Mouse (Mus musculus): ENCODE data around the gene T. TPM values are rescaled to one million over a fixed set of nuclear protein-coding genes. Genes with fewer than 3 reads are reported as not detected.

The T gene
- polyA plus RNA-seq, 1 experiment from 2014 or later: 0.17 TPM

GRCm38 (mm10) chr17:8455601-8456000, 21.4 kb downstream of the T start:
- no peak overlapping the region for H3K4me3 ChIP-seq (ENCODE audit: low read length)
- H3K36me3 ChIP-seq (ENCODE audit: control insufficient read depth, insufficient read depth, low read length): no peaks in the 10 kb centered on the region
- H3K9me3 ChIP-seq (ENCODE audit: control insufficient read depth, low read length): no peaks in the 10 kb centered on the region
- no peak for ATAC-seq
- 65% methylated on average over 7 of the region's 7 CpGs for WGBS
- H3K9ac ChIP-seq (ENCODE audit: low read depth, low read length): no peak overlapping the region
- no peak overlapping the region for H3K27ac ChIP-seq (ENCODE audit: low read length)
- no peaks in the 10 kb centered on the region for H3K4me1 ChIP-seq (ENCODE audit: control insufficient read depth, insufficient read depth, low read length)
- H3K4me2 ChIP-seq (ENCODE audit: low read depth, low read length): no peak overlapping the region
- 0 out of 2 replicates have a peak, but pooled peaks cover 4% of the 10 kb centered on the region for H3K27me3 ChIP-seq (replicated peaks; ENCODE audit: control insufficient read depth, insufficient read depth, low read length)

DNA sequence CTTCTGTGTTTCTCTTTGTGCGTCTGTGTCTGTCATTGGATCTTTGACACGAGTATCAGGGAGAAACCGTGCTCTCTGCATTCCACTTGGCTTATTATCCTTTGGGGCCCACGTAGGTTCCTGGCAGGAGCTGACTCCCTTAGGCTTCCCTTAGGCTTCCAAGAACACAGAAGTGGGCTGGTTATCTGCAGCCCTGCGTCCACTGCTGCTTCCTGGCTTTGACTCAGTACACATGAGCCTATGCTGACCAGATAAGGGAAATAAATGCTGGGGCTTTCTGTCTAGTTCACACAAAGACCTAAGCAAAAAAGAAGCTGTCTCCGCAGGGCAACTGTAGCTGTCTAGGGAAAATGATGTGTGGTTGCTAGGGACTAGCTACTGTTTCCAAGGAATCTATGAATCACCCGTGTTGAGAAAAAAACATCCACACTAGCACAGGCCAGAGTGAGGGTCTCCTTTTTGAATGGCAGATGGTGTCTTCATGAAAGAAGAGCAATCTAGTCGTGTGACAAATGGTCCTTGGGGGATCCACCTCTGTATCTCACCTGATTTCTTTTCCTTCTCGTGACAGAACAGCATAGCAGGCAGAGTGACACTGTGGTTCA, 22.7 kb downstream of the T start:
- Histone ChIP-seq H3K4me1 (ENCODE audit: control insufficient read depth, insufficient read depth, low read length) (no peaks in the 10 kb centered on the region), H3K27me3 (replicated peaks; ENCODE audit: control insufficient read depth, insufficient read depth, low read length) (0 out of 2 replicates have a peak, but pooled peaks cover 4% of the 10 kb centered on the region), H3K4me3 (ENCODE audit: low read length) (no peak overlapping the region), H3K27ac (ENCODE audit: low read length) (no peak overlapping the region), H3K9ac (ENCODE audit: low read depth, low read length) (no peak overlapping the region), H3K9me3 (ENCODE audit: control insufficient read depth, low read length) (no peaks in the 10 kb centered on the region), H3K4me2 (ENCODE audit: low read depth, low read length) (no peak overlapping the region), H3K36me3 (ENCODE audit: control insufficient read depth, insufficient read depth, low read length) (no peaks in the 10 kb centered on the region)
- ATAC-seq: no peak
- 44% methylated on average over 9 of the region's 9 CpGs for WGBS

- Histone ChIP-seq H3K4me3 (ENCODE audit: low read length) (no peak overlapping the region), H3K4me2 (ENCODE audit: low read depth, low read length) (no peak overlapping the region), H3K4me1 (ENCODE audit: control insufficient read depth, insufficient read depth, low read length) (no peaks in the 10 kb centered on the region), H3K9me3 (ENCODE audit: control insufficient read depth, low read length) (no peaks in the 10 kb centered on the region), H3K9ac (ENCODE audit: low read depth, low read length) (no peak overlapping the region), H3K36me3 (ENCODE audit: control insufficient read depth, insufficient read depth, low read length) (no peaks in the 10 kb centered on the region), H3K27ac (ENCODE audit: low read length) (no peak overlapping the region), H3K27me3 (replicated peaks; ENCODE audit: control insufficient read depth, insufficient read depth, low read length) (no peaks in the 10 kb centered on the region)
- WGBS: 7% methylated on average over 4 of the region's 4 CpGs
- ATAC-seq: no peak
Measured at GRCm38 (mm10) chr17:8461568-8461967, 27.3 kb downstream of the T start.

GRCm38 (mm10) chr17:8463482-8464128, 29.4 kb downstream of the T start:
- no peaks in the 10 kb centered on the region for H3K9me3 ChIP-seq (ENCODE audit: control insufficient read depth, low read length)
- no peaks in the 10 kb centered on the region for H3K4me1 ChIP-seq (ENCODE audit: control insufficient read depth, insufficient read depth, low read length)
- H3K4me2 ChIP-seq (ENCODE audit: low read depth, low read length): no peak overlapping the region
- H3K36me3 ChIP-seq (ENCODE audit: control insufficient read depth, insufficient read depth, low read length): no peaks in the 10 kb centered on the region
- H3K27ac ChIP-seq (ENCODE audit: low read length): no peak overlapping the region
- H3K9ac ChIP-seq (ENCODE audit: low read depth, low read length): no peak overlapping the region
- H3K4me3 ChIP-seq (ENCODE audit: low read length): no peak overlapping the region
- 0 out of 2 replicates have a peak, but pooled peaks have one; percentile 33 for ATAC-seq
- 21% methylated on average over 9 of the region's 9 CpGs for WGBS
- H3K27me3 ChIP-seq (replicated peaks; ENCODE audit: control insufficient read depth, insufficient read depth, low read length): no peaks in the 10 kb centered on the region; the same call in 1 of the 2 replicates

- 88% methylated on average over 3 of the region's 3 CpGs for WGBS
- Histone ChIP-seq H3K36me3 (ENCODE audit: control insufficient read depth, insufficient read depth, low read length) (no peaks in the 10 kb centered on the region), H3K27me3 (replicated peaks; ENCODE audit: control insufficient read depth, insufficient read depth, low read length) (peaks cover 4% of the 10 kb centered on the region), H3K4me2 (ENCODE audit: low read depth, low read length) (no peak overlapping the region), H3K4me3 (ENCODE audit: low read length) (no peak overlapping the region), H3K4me1 (ENCODE audit: control insufficient read depth, insufficient read depth, low read length) (no peaks in the 10 kb centered on the region), H3K9me3 (ENCODE audit: control insufficient read depth, low read length) (no peaks in the 10 kb centered on the region), H3K9ac (ENCODE audit: low read depth, low read length) (no peak overlapping the region), H3K27ac (ENCODE audit: low read length) (no peak overlapping the region)
- ATAC-seq: no peak
Measured at GRCm38 (mm10) chr17:8467771-8468170, 33.5 kb downstream of the T start.

DNA sequence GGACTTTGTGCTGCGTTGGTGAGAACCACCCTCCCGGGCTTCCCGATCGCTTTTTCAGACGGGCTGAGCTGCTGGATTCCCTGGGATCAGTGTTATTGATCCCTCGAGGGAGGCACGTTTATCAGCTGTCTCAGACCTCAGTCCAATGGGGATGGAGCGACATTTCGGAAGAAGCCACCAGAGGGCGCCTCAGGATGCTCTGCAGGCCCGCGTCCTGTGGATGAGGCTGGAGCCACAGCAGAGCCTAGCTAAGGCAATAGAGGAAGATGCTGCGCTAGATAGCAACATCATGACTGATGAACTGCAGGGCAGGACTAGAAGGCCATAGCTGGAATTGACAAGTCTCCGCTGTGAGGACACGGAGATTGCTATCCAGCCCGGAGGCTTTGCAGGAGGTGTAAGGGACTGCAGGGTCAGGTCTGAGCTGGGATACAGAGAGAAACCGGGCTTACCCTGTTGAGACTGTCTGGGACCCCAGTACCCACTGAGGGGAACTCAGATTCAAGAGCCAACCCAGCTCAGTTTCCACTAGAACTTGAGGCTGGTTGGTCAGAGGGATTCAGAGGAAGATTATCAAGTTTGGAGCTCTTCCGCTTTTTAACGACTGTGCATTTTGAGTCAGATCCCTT, 34.6 kb downstream of the T start:
- H3K27me3 ChIP-seq (replicated peaks; ENCODE audit: control insufficient read depth, insufficient read depth, low read length): peaks cover 4% of the 10 kb centered on the region
- WGBS: 15% methylated on average over 19 of the region's 19 CpGs
- ATAC-seq: peak; percentile 56; the same call in 1 of the 2 replicates
- no peak overlapping the region for H3K27ac ChIP-seq (ENCODE audit: low read length)
- no peaks in the 10 kb centered on the region for H3K36me3 ChIP-seq (ENCODE audit: control insufficient read depth, insufficient read depth, low read length)
- H3K4me1 ChIP-seq (ENCODE audit: control insufficient read depth, insufficient read depth, low read length): no peaks in the 10 kb centered on the region
- no peak overlapping the region for H3K4me2 ChIP-seq (ENCODE audit: low read depth, low read length)
- H3K9ac ChIP-seq (ENCODE audit: low read depth, low read length): no peak overlapping the region
- H3K4me3 ChIP-seq (ENCODE audit: low read length): no peak overlapping the region
- H3K9me3 ChIP-seq (ENCODE audit: control insufficient read depth, low read length): no peaks in the 10 kb centered on the region

DNA sequence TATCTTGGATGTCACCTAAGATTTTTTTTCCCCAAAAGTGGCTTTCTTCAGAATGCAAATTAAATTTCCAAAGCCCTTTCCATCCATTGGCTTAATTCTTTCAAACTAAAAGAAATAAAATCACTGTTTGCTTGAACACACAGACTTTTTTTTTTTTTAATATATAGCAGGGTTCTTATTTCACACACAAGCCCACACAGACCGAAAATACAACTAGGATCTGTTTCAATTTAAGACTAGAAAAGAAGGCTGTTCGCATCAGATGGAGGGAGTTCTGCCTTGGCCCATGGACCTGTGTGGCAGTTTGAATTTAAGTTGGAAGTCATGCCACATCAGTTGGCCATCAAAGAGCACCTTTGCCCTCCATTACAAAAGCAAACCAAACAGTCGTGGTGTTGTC, 44.3 kb downstream of the T start:
- H3K36me3 ChIP-seq (ENCODE audit: control insufficient read depth, insufficient read depth, low read length): no peaks in the 10 kb centered on the region
- no peak overlapping the region for H3K9ac ChIP-seq (ENCODE audit: low read depth, low read length)
- WGBS: 78% methylated on average over 3 of the region's 3 CpGs
- H3K9me3 ChIP-seq (ENCODE audit: control insufficient read depth, low read length): no peaks in the 10 kb centered on the region
- no peak for ATAC-seq
- H3K4me3 ChIP-seq (ENCODE audit: low read length): no peak overlapping the region
- no peaks in the 10 kb centered on the region for H3K27me3 ChIP-seq (replicated peaks; ENCODE audit: control insufficient read depth, insufficient read depth, low read length)
- no peak overlapping the region for H3K4me2 ChIP-seq (ENCODE audit: low read depth, low read length)
- no peak overlapping the region for H3K27ac ChIP-seq (ENCODE audit: low read length)
- no peaks in the 10 kb centered on the region for H3K4me1 ChIP-seq (ENCODE audit: control insufficient read depth, insufficient read depth, low read length)

- no peaks in the 10 kb centered on the region for H3K27me3 ChIP-seq (replicated peaks; ENCODE audit: control insufficient read depth, insufficient read depth, low read length)
- no peaks in the 10 kb centered on the region for H3K4me1 ChIP-seq (ENCODE audit: control insufficient read depth, insufficient read depth, low read length)
- no peak overlapping the region for H3K9ac ChIP-seq (ENCODE audit: low read depth, low read length)
- no peak for ATAC-seq
- H3K9me3 ChIP-seq (ENCODE audit: control insufficient read depth, low read length): no peaks in the 10 kb centered on the region
- no peak overlapping the region for H3K4me3 ChIP-seq (ENCODE audit: low read length)
- WGBS: 78% methylated on average over 9 of the region's 9 CpGs
- no peaks in the 10 kb centered on the region for H3K36me3 ChIP-seq (ENCODE audit: control insufficient read depth, insufficient read depth, low read length)
- no peak overlapping the region for H3K4me2 ChIP-seq (ENCODE audit: low read depth, low read length)
- no peak overlapping the region for H3K27ac ChIP-seq (ENCODE audit: low read length)
Measured at GRCm38 (mm10) chr17:8479493-8480128, 45.4 kb downstream of the T start.

DNA sequence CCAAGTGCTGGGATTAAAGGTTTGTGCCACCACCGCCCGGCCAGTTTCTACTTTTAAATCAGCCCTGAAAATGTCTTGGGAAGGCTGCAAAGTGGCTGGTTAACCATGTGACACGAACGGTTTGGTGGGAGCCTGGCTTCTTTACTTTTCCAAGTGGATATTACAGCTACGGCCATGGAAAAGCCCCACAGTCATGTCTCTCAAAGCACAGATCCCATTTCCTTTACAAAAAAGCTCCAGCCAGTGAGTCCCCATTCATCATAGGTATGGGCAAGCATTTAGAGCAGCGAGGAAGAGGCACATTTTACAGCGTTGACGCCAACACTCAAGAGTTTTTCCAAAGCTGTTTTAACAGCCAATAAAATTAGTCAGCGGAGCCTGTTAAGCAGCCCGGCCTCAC, 47.6 kb downstream of the T start:
- H3K4me3 ChIP-seq (ENCODE audit: low read length): no peak overlapping the region
- H3K4me1 ChIP-seq (ENCODE audit: control insufficient read depth, insufficient read depth, low read length): no peaks in the 10 kb centered on the region
- no peak overlapping the region for H3K27ac ChIP-seq (ENCODE audit: low read length)
- ATAC-seq: no peak
- H3K36me3 ChIP-seq (ENCODE audit: control insufficient read depth, insufficient read depth, low read length): no peaks in the 10 kb centered on the region
- H3K9ac ChIP-seq (ENCODE audit: low read depth, low read length): no peak overlapping the region
- H3K27me3 ChIP-seq (replicated peaks; ENCODE audit: control insufficient read depth, insufficient read depth, low read length): no peaks in the 10 kb centered on the region
- H3K4me2 ChIP-seq (ENCODE audit: low read depth, low read length): no peak overlapping the region
- no peaks in the 10 kb centered on the region for H3K9me3 ChIP-seq (ENCODE audit: control insufficient read depth, low read length)
- WGBS: 77% methylated on average over 10 of the region's 10 CpGs

All from intestine, embryonic 16.5 days (tissue).